Mouse (Mus musculus) stomach, embryonic 14.5 days (tissue): ENCODE data around the gene Riok2. TPM values are rescaled to one million over a fixed set of nuclear protein-coding genes. Genes with fewer than 3 reads are reported as not detected.
"Not testable (repeated sequence)": the region's sequence is repeated elsewhere in the genome, so short reads cannot be mapped to it uniquely, and the experiment has no call there.

Experiments
- ATAC-seq: fragments of 200-750 bp; cut with Nextera tagmentation; 2 replicates; pipeline ENCODE4 v1.8.0; 2017; ENCODE audit warnings: low read depth, moderate TSS enrichment; ENCODE audit not compliant: insufficient number of reproducible peaks, insufficient read depth, low FRiP score
- H3K27ac ChIP-seq: fragments of 300-500 bp; sonication (generic); 2 replicates; pipeline ENCODE4 v1.5.1; 2014; ENCODE audit warnings: mild to moderate bottlenecking, low read length, moderate library complexity, mixed read lengths
- H3K27me3 ChIP-seq: fragments of 300-500 bp; sonication (generic); 2 replicates; pipeline ENCODE4 v1.6.1; 2014; ENCODE audit warnings: low read length, control low read depth, mixed read lengths; ENCODE audit not compliant: control insufficient read depth, insufficient read depth
- H3K36me3 ChIP-seq: fragments of 300-500 bp; sonication (generic); 2 replicates; pipeline ENCODE4 v1.6.1; 2014; ENCODE audit warnings: mild to moderate bottlenecking, control low read depth, low read length, moderate library complexity, mixed read lengths; ENCODE audit not compliant: control insufficient read depth, insufficient read depth
- H3K4me1 ChIP-seq: fragments of 300-500 bp; sonication (generic); 2 replicates; pipeline ENCODE4 v1.6.1; 2014; ENCODE audit warnings: low read length, control low read depth, mixed read lengths; ENCODE audit not compliant: control insufficient read depth, insufficient read depth
- H3K4me2 ChIP-seq: fragments of 300-500 bp; sonication (generic); replicated peaks from 2 replicates; pipeline ENCODE4 v1.6.1; 2014; ENCODE audit warnings: low read depth, low read length, control low read depth
- H3K4me3 ChIP-seq: fragments of 300-500 bp; sonication (generic); 2 replicates; pipeline ENCODE4 v1.5.1; 2014; ENCODE audit warnings: low read depth, low read length, control low read depth
- H3K9ac ChIP-seq: fragments of 300-500 bp; sonication (generic); replicated peaks from 2 replicates; pipeline ENCODE4 v1.6.1; 2014; ENCODE audit warnings: low read depth, mild to moderate bottlenecking, control low read depth, low read length, moderate library complexity, mixed read lengths
- H3K9me3 ChIP-seq: fragments of 300-500 bp; sonication (generic); 2 replicates; pipeline ENCODE4 v1.6.1; 2016; ENCODE audit warnings: low read depth, low read length, control low read depth; ENCODE audit not compliant: control insufficient read depth
- WGBS: fragments of 180-500 bp; shearing (Covaris S2); extraction: QIAGEN DNeasy Blood & Tissue Kit; methylation state at CpG from one replicate; pipeline ENCODE4 v1.1.7; 2014; 5-methylcytosine and 5-hydroxymethylcytosine counted together
- polyA plus RNA-seq: library from polyadenylated mRNA; unstranded; fragments of >200 nt; fragmentation: Nextera tagmentation; extraction: Ambion mirVana; gene quantifications from 2 replicates; pipeline ENCODE4 v1.2.1, GENCODE M21; 2014

The Riok2 gene
- 29.0 and 31.3 TPM in 2 replicates for polyA plus RNA-seq

DNA sequence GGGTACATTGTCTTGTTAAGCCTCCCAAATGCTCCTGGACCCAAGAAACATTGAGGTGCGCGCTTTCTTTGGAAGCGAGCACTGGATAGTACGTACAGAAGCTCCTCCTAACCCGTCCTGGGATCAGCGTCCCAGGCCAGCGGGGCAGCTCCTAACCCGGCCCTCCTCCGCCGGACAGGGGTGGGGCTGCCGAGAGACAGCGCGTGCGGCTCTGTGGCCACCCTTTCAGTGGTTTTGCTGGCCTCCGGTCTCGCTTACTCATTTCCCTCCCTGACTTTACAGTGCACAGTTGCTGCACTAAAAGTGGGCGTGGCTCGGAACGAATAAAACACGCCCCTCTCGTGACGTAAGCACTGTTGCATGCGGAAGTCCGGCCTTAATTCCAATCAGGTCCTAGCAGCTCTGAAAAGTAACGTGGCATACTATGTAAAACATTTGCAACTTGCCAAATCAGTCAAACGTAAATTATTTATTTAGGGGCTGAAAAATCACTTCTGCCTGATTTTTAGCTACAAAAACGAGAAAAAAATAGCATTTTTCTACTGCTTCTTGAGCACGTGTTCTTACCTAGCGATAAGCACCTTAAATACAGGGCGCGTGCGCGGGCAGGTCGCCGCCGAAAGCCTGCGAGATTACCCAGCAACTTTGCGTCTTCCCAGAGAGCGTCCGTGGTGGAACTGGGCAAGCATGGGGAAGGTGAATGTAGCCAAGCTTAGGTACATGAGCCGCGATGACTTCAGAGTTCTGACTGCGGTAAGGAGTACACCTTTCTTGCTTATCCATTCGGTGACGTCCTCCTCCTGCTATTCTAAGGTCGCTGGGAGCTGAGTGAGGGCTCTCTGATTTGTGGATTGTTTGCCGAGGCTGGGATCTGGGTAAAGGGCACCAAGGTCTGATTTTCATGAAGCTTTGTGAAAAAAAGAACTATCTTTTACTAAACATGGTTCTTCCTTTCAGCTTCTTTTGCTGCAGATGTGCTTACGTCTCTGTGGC lies at the start of gene Riok2:
Gene Riok2, plus strand, starts transcription at position 392 of the 993 bp plus-strand sequence.
- Histone ChIP-seq H3K36me3 (peaks cover 11% of the 10 kb centered on the region; the same call in 1 of the 2 replicates), H3K4me2 (peak within 1 kb of the TSS; percentile 69), H3K27ac (peak within 1 kb of the TSS; percentile 88), H3K4me3 (peak within 1 kb of the TSS; percentile 49), H3K9me3 (no peaks in the 10 kb centered on the region), H3K4me1 (0 out of 2 replicates have a peak, but pooled peaks cover 5% of the 10 kb centered on the region), H3K9ac (peak within 1 kb of the TSS; percentile 66), H3K27me3 (no peaks in the 10 kb centered on the region)
- under 1% methylated on average over 48 of the region's 48 CpGs for WGBS
- peak; percentile 97 for ATAC-seq

DNA sequence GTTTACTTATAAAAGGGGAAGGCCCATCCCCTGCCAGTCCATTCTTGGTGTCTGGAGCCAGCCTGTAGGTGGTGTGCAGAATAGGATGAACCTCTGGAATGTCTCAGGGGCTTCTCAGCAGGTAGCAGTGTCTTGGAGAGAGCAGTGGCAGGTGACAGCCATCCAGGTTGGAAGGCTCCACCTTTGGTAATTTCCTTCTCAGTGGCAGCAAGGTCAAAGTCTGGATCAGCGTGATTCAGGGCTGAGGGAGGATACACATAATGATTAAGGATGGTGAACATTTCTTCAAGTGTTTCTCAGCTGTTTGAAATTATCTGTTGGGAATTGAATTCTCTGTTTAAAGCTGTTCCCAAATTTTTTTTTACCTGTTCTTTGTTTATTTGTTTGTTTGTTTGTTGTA lies 48.1 kb upstream of the Riok2 start:
- not testable (repeated sequence) for H3K27me3 ChIP-seq, H3K4me2 ChIP-seq, H3K4me1 ChIP-seq, H3K9ac ChIP-seq, H3K27ac ChIP-seq, ATAC-seq, H3K9me3 ChIP-seq, H3K4me3 ChIP-seq, H3K36me3 ChIP-seq
- 72% methylated on average over 1 of the region's 1 CpGs for WGBS

DNA sequence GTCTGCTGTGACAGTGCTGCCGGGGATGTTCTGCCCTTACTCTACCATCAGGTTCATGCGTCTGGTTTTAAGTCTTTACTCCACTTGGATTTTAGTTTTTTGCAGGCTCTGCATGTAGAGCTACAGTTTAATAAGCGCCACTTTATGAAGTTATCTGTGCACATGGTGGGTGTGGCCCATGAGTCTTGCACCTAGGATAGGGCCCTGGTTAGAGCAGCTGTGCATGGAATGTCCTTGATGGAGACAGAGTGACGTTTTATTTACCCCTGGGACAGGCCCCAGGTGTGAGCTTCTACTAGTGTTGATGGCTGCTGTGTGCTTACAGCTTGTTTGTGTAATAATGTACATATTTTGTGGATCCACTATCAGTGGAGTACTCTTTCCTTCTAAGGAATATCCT lies 47.5 kb upstream of the Riok2 start:
- ATAC-seq = no peak
- 84% methylated on average over 4 of the region's 4 CpGs for WGBS
- Histone ChIP-seq H3K4me1 (no peaks in the 10 kb centered on the region), H3K4me2 (no peak overlapping the region), H3K27ac (no peak overlapping the region), H3K36me3 (no peaks in the 10 kb centered on the region), H3K9ac (no peak overlapping the region), H3K9me3 (no peaks in the 10 kb centered on the region), H3K27me3 (no peaks in the 10 kb centered on the region), H3K4me3 (no peak overlapping the region)

DNA sequence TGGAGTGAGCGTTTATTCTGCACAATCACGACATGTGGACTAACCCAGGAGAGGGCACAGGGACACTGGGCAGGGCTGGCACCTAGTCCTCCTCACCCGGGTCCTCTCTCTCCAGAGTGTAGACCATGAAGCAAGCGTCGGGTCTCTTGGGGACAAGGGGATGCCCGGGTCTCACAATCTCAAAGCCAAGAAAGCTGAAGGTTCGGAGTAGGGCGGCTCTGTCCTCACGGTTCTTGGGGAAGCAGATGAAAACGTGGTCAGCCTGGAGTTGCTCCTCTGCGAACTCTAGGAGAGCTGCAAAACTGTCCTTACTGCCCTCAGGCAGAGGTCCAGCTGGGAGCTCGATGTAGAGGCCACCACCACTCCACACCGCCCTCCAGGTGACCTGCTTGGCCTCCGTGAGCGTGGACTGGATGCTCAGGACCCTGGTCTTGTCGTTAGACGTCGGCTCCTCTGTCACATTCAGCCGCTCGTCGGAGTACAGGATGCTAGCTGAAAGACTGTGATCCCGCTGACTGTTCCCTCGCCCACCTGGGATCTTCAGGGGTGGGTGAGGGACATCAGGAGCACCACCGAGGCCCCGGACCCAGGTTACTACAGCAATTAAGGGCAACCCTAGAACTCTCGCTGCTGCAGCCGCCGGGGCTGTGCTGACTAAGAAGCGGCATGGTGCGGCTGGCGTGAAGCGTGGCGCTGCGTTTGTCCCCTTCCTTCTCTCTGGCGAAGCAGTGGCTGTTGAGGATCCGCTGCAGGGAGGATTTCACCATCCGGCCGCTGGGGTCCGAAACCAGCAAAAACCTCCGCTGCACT lies 28.5 kb upstream of the Riok2 start:
- peak; percentile 67; the same call in 1 of the 2 replicates for ATAC-seq
- WGBS = 5% methylated on average over 30 of the region's 40 CpGs
- H3K4me1 ChIP-seq = not testable (repeated sequence)

DNA sequence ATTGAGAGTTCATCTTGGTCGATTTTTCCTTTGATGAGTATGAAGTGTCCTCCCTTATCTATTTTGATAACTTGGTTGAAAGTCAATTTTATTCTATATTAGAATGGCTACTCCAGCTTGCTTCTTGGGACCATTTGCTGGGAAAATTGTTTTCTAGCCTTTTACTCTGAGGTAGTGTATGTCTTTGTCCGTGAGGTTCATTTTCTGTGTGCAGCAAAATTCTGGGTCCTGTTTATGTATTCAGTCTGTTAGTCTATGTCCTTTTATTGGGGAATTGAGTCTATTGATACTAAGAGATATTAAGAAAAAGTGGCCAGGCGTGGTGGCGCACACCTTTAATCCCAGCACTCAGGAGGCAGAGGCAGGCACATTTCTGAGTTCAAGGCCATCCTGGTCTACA lies 27.8 kb upstream of the Riok2 start:
- ATAC-seq, H3K27me3 ChIP-seq, H3K36me3 ChIP-seq, H3K27ac ChIP-seq, H3K9me3 ChIP-seq, H3K4me1 ChIP-seq, H3K9ac ChIP-seq: not testable (repeated sequence)
- 41% methylated on average over 4 of the region's 4 CpGs for WGBS
- Histone ChIP-seq H3K4me3 (peak overlapping the region; percentile 12; the same call in 1 of the 2 replicates), H3K4me2 (peak overlapping the region; percentile 46)

More for the DNA sequence above, 28.5 kb upstream of the Riok2 start:
- not testable (repeated sequence) for H3K36me3 ChIP-seq, H3K27me3 ChIP-seq, H3K9ac ChIP-seq, H3K27ac ChIP-seq, H3K9me3 ChIP-seq
- peak overlapping the region; percentile 12; the same call in 1 of the 2 replicates for H3K4me3 ChIP-seq
- peak overlapping the region; percentile 46 for H3K4me2 ChIP-seq

DNA sequence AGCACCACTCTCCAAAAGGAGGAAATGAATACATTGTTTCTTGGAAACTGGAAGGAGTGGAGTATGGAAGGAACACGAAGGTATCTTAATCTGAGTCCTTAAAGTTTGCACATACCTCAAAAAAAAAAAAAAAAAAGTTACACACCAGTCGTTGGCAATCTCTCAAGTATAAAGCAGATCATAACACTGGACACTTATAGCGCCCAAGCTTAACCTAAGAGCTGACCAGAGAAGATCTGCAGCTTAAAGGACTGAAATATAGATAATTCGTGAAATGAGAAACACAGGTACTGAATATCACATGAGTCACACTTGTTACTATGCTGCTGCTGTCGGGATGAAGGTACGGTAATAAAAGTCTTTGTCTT lies 575 bp upstream of the Riok2 start:
- no peaks in the 10 kb centered on the region for H3K9me3 ChIP-seq
- no peak for ATAC-seq
- 4% methylated on average over 6 of the region's 6 CpGs for WGBS

DNA sequence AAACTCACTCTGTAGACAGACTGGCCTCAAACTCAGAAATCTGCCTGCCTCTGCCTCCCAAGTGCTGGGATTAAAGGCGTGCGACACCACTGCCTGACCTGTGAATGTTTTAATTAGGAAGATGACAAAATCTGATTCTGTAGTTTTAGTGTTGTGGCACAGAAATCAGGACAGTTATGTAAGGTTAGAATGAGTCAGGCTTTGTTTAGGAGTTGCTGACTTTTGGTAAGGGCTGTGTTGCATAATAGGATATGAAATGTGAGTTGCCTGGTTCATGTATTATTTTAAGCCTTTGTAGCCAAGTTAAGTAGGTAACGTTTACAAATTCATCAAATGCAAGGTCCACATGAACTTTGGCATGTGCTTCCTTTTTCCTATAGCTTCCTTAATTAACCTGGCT lies 1.5 kb downstream of the Riok2 start:
- H3K36me3 ChIP-seq = peaks cover 11% of the 10 kb centered on the region
- ATAC-seq = no peak
- 84% methylated on average over 3 of the region's 3 CpGs for WGBS
- 0 out of 2 replicates have a peak, but pooled peaks cover 5% of the 10 kb centered on the region for H3K4me1 ChIP-seq
- peak overlapping the region; percentile 49 for H3K4me3 ChIP-seq
- no peak overlapping the region for H3K27ac ChIP-seq
- peak overlapping the region; percentile 66; the same call in 1 of the 2 replicates for H3K9ac ChIP-seq
- H3K4me2 ChIP-seq = peak overlapping the region; percentile 69
- H3K27me3 ChIP-seq = no peaks in the 10 kb centered on the region
- no peaks in the 10 kb centered on the region for H3K9me3 ChIP-seq

More for the DNA sequence above, 575 bp upstream of the Riok2 start:
- Histone ChIP-seq H3K4me1 (0 out of 2 replicates have a peak, but pooled peaks cover 5% of the 10 kb centered on the region), H3K4me3 (peak overlapping the region; percentile 49), H3K9ac (peak overlapping the region; percentile 66), H3K4me2 (peak overlapping the region; percentile 69), H3K27ac (peak overlapping the region; percentile 88), H3K36me3 (peaks cover 10% of the 10 kb centered on the region; the same call in 1 of the 2 replicates), H3K27me3 (no peaks in the 10 kb centered on the region)

DNA sequence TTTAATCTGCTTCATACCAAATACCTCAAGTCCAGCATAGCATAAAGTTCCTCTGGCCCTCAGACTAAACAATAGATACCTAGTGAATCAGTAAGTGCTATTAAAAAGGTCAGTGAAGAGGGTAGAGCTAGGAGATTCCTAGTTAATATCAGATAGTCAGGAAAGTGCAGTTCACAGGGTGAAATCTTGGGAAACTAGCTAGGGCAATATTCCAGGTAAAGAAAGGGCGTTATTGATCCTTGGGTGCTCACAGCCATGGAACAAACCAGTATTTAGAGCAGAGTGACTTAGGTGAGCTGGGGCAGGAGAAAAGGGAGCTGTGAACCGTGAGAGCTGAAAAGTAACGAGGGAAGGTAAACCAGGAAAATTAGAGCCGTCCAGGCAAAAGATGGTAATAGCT lies 9.6 kb downstream of the Riok2 start:
- no peak for ATAC-seq
- H3K4me3 ChIP-seq = no peak overlapping the region
- H3K4me2 ChIP-seq = no peak overlapping the region
- H3K27ac ChIP-seq = no peak overlapping the region
- no peaks in the 10 kb centered on the region for H3K9me3 ChIP-seq
- H3K9ac ChIP-seq = no peak overlapping the region
- H3K36me3 ChIP-seq = peaks cover 40% of the 10 kb centered on the region
- WGBS = 95% methylated on average over 4 of the region's 4 CpGs
- no peaks in the 10 kb centered on the region for H3K4me1 ChIP-seq
- no peaks in the 10 kb centered on the region for H3K27me3 ChIP-seq
